Mouse (Mus musculus): Measurements from ENCODE around the gene Gak. TPM values are rescaled to one million over a fixed set of nuclear protein-coding genes. Genes with fewer than 3 reads are reported as not detected.

The Gak gene
- total RNA-seq, 2 experiments from 2014 or later, result 95.7 to 103 TPM

DNA sequence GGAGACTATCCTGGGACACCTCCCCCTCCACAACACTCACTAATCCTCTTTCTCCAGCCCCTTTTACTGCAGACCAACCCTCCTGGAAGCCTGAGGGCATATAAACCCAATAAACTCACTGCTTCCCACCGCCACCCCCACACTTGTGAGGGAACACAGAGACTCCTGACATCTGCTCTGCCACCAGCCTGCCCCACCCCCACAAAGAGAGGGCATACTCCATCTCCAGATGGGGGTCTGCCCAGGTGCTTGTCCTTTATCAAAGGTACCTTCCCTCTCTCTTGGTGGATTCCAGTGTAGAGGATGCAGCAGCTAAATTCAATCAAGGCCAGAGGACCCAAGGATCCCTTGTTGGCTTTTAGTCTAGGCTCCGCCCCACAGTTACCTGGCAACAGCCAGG lies 108.5 kb downstream of the Gak start:
- no peak for DNase-seq (ENCODE audit: extremely low spot score in 1 of 2, low spot score in 1 of 2)

GRCm38 (mm10) chr5:108520153-108520552 lies 109.4 kb downstream of the Gak start:
- no peak for DNase-seq (ENCODE audit: extremely low spot score in 1 of 2, low spot score in 1 of 2)

Other genes starting within 250 kb of the Gak start
- under 1 TPM; 0.25 to 0.33 TPM for gene Pde6b, start 241.4 kb downstream of the Gak start, total RNA-seq (2021)
- 100 to 1,000 TPM; 299 to 306 TPM for gene Atp5k, start 195.3 kb downstream of the Gak start, total RNA-seq (2021)
- gene Mfsd7a, start 180.9 kb downstream of the Gak start, total RNA-seq (2021), result 1 to 10 TPM in 1 of 2 experiments, under 1 TPM in 1; 0.56 to 1.0 TPM
- 10 to 100 TPM; 48.3 to 53.4 TPM for gene Pcgf3, start 168.5 kb downstream of the Gak start, total RNA-seq (2021)
- gene Cplx1, start 79.7 kb downstream of the Gak start, total RNA-seq (2021), result 100 to 1,000 TPM; 519 to 570 TPM
- gene Tmem175, start within 50 bp of the Gak start, total RNA-seq (2021), result 10 to 100 TPM; 39.6 to 47.4 TPM
- gene Idua, start 30.6 kb upstream of the Gak start, total RNA-seq (2021), result 10 to 100 TPM; 10.4 to 19.6 TPM
- gene Dgkq, start 39.9 kb upstream of the Gak start, total RNA-seq (2021), result 10 to 100 TPM; 44.5 to 54.9 TPM
- gene Slc26a1, start 45.8 kb upstream of the Gak start, total RNA-seq (2021), result 1 to 10 TPM; 1.2 to 1.6 TPM
- 10 to 100 TPM; 23.5 to 31.4 TPM for gene Fgfrl1, start 62.6 kb upstream of the Gak start, total RNA-seq (2021)
- gene Rnf212, start 145.2 kb upstream of the Gak start, total RNA-seq (2021), result not detected
- gene Tmed11, start 165.6 kb upstream of the Gak start, total RNA-seq (2021), result not detected
- not detected for gene Vmn2r8, start 179.1 kb upstream of the Gak start, total RNA-seq (2021)
- gene Vmn2r9, start 222.8 kb upstream of the Gak start, total RNA-seq (2021), result not detected

All from layer of hippocampus, postnatal 25 days (tissue).